Mouse (Mus musculus) T-helper 2 cell (primary cell): ENCODE data around the gene Ankrd13d.

Experiments
- in situ Hi-C: fragments of 300-600 bp; cut with MboI, MseI; formaldehyde crosslinking; loops from one replicate; pipeline ENCODE4 v1.15.1; 2025; ENCODE audit warnings: high pct_unique_total_duplicates

The Ankrd13d gene

GRCm38 (mm10) chr19:4264171-4264780 lies 18.7 kb downstream of the Ankrd13d start:
- in situ Hi-C loops, result no loop called here

- in situ Hi-C loops, result no loop called here
These were observed 19.2 kb downstream of the Ankrd13d start for GRCm38 (mm10) chr19:4263702-4264101.

- in situ Hi-C loops, result no loop called here
These were observed 20.2 kb downstream of the Ankrd13d start for GRCm38 (mm10) chr19:4262756-4263155.

- in situ Hi-C loops, result no loop called here
These were observed 21.8 kb downstream of the Ankrd13d start for GRCm38 (mm10) chr19:4261038-4261698.

GRCm38 (mm10) chr19:4257897-4258252 lies 25.1 kb downstream of the Ankrd13d start:
- in situ Hi-C loops, result no loop called here

GRCm38 (mm10) chr19:4257216-4257896 lies 25.6 kb downstream of the Ankrd13d start:
- in situ Hi-C loops, result no loop called here

- in situ Hi-C loops, result no loop called here
These were observed 27.3 kb downstream of the Ankrd13d start for GRCm38 (mm10) chr19:4255583-4256162.

- in situ Hi-C loops, result no loop called here
These were observed 28.7 kb downstream of the Ankrd13d start for GRCm38 (mm10) chr19:4254230-4254629.

GRCm38 (mm10) chr19:4248683-4249082 lies 34.3 kb downstream of the Ankrd13d start:
- in situ Hi-C loops, result loop anchor here (5.0 kb wide), 1 partner anchor 41 kb away; no protein-coding TSS in a partner anchor

GRCm38 (mm10) chr19:4247010-4247409 lies 35.9 kb downstream of the Ankrd13d start:
- in situ Hi-C loops, result loop anchor here (5.0 kb wide), 1 partner anchor 40 kb away; no protein-coding TSS in a partner anchor

- in situ Hi-C loops, result loop anchor here (5.0 kb wide), 1 partner anchor 37 kb away; no protein-coding TSS in a partner anchor
These were observed 38.2 kb downstream of the Ankrd13d start for GRCm38 (mm10) chr19:4244775-4245174.

GRCm38 (mm10) chr19:4242416-4242815 lies 40.5 kb downstream of the Ankrd13d start:
- in situ Hi-C loops, result no loop called here

GRCm38 (mm10) chr19:4240247-4240668 lies 42.7 kb downstream of the Ankrd13d start:
- in situ Hi-C loops, result no loop called here

- in situ Hi-C loops, result no loop called here
These were observed 48.4 kb downstream of the Ankrd13d start for GRCm38 (mm10) chr19:4234548-4234947.

GRCm38 (mm10) chr19:4232651-4233050 lies 50.3 kb downstream of the Ankrd13d start:
- in situ Hi-C loops, result no loop called here

- in situ Hi-C loops, result no loop called here
These were observed 50.8 kb downstream of the Ankrd13d start for GRCm38 (mm10) chr19:4232186-4232572.

- in situ Hi-C loops, result no loop called here
These were observed 51.4 kb downstream of the Ankrd13d start, which contains the start of gene Pold4 for GRCm38 (mm10) chr19:4231253-4232185. TSS of gene Pold4 (plus strand) at chr19:4231899.

GRCm38 (mm10) chr19:4230415-4230814 lies 52.5 kb downstream of the Ankrd13d start:
- in situ Hi-C loops, result no loop called here

GRCm38 (mm10) chr19:4229451-4230076 lies 53.4 kb downstream of the Ankrd13d start:
- in situ Hi-C loops, result no loop called here

- in situ Hi-C loops, result no loop called here
These were observed 54.0 kb downstream of the Ankrd13d start for GRCm38 (mm10) chr19:4228891-4229290.
